Mouse (Mus musculus) frontal cortex, postnatal 14 days (tissue): ENCODE data around the gene Pik3c2b.
A peak's percentile ranks its signal among the peaks of the same experiment; 100 is the strongest.

Experiments
- DNase-seq, 2 experiments: peaks; one replicate each; pipeline ENCODE4 v3.0.0; 2022; ENCODE audit warnings: low spot score in 2 of 2

Pik3c2b gene

GRCm38 (mm10) chr1:133073327-133073856, 27.9 kb downstream of the Pik3c2b start:
- no peak for DNase-seq

GRCm38 (mm10) chr1:133074541-133074940, 29.1 kb downstream of the Pik3c2b start:
- DNase-seq, result no peak

- no peak for DNase-seq
Observed at GRCm38 (mm10) chr1:133075651-133076400, 30.4 kb downstream of the Pik3c2b start.

- no peak for DNase-seq
Observed at GRCm38 (mm10) chr1:133076681-133077514, 31.4 kb downstream of the Pik3c2b start.

GRCm38 (mm10) chr1:133077606-133078337, 32.3 kb downstream of the Pik3c2b start:
- DNase-seq, result no peak

GRCm38 (mm10) chr1:133078338-133078727, 32.9 kb downstream of the Pik3c2b start:
- DNase-seq, result no peak

- DNase-seq, result no peak
Observed at GRCm38 (mm10) chr1:133079509-133079908, 34.0 kb downstream of the Pik3c2b start.

GRCm38 (mm10) chr1:133080079-133080561, 34.7 kb downstream of the Pik3c2b start:
- DNase-seq, result no peak

GRCm38 (mm10) chr1:133080717-133081116, 35.2 kb downstream of the Pik3c2b start:
- DNase-seq, result no peak

- no peak for DNase-seq
Observed at GRCm38 (mm10) chr1:133083003-133083546, 37.6 kb downstream of the Pik3c2b start.

- DNase-seq, result no peak
Observed at GRCm38 (mm10) chr1:133083942-133084625, 38.6 kb downstream of the Pik3c2b start.

- no peak for DNase-seq
Observed at GRCm38 (mm10) chr1:133084708-133085416, 39.4 kb downstream of the Pik3c2b start.

- no peak for DNase-seq
Observed at GRCm38 (mm10) chr1:133085417-133085742, 39.9 kb downstream of the Pik3c2b start.

GRCm38 (mm10) chr1:133086804-133087203, 41.3 kb downstream of the Pik3c2b start:
- DNase-seq, result no peak

GRCm38 (mm10) chr1:133087206-133087905, 41.9 kb downstream of the Pik3c2b start:
- DNase-seq, result peak in 1 of 2 experiments; percentile 45

GRCm38 (mm10) chr1:133088196-133088595, 42.7 kb downstream of the Pik3c2b start:
- no peak for DNase-seq

GRCm38 (mm10) chr1:133089415-133089814, 43.9 kb downstream of the Pik3c2b start:
- no peak for DNase-seq

GRCm38 (mm10) chr1:133090641-133091040, 45.2 kb downstream of the Pik3c2b start:
- no peak for DNase-seq

- no peak for DNase-seq
Observed at GRCm38 (mm10) chr1:133091483-133091882, 46.0 kb downstream of the Pik3c2b start.

- no peak for DNase-seq
Observed at GRCm38 (mm10) chr1:133093719-133094118, 48.3 kb downstream of the Pik3c2b start.
